Mouse (Mus musculus) C2C12 (cell line): Measurements from ENCODE around the gene Cers2.

Source experiments
- CTCF ChIP-seq: IDR thresholded peaks from one replicate; pipeline ENCODE4 v1.5.1; 2011; ENCODE audit not compliant: control insufficient read depth, insufficient read depth, insufficient read length
- FOSL1 ChIP-seq: IDR thresholded peaks from one replicate; pipeline ENCODE4 v1.8.0; 2011; ENCODE audit warnings: mild to moderate bottlenecking, low read length; ENCODE audit not compliant: poor library complexity, insufficient read depth, severe bottlenecking
- MAX ChIP-seq: IDR thresholded peaks from one replicate; pipeline ENCODE4 v1.6.1; 2011; ENCODE audit warnings: mild to moderate bottlenecking, control low read depth

DNA sequence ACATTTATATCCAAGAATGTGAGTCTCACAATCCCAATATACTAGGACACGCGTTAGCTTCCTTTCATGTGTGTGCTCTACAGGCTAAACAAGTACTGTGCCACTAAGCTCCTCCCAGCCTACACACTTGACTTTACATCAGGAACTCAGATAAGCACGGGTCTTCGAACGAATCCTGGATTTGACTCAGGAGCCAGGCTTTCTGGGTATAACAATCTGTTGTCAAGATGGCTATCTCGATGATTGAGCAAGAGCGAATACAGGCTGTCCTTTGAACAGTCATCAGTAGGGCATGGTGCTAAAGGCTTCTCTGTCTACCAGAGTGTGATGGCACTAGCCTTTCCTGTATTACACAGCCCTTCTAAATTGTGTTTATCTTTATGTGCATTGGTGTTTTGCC, 16.6 kb upstream of the Cers2 start:
- TF ChIP-seq CTCF (no peak), FOSL1 (no peak), MAX (no peak)
